Mouse (Mus musculus) splenic B cell, adult 2 months (primary cell): ENCODE measurements at regions not wholly inside any gene's neighbourhood (a gene's known extent, or its start where the extent isn't known, plus 50 kb on each side); places are given as distances from the start of the nearest gene placed in this dataset.

Experiments used
- DNase-seq: peaks from one replicate; pipeline ENCODE4 v3.0.0-alpha.2; 2011; ENCODE audit warnings: low read depth, low spot score
- H3K27me3 ChIP-seq: 2 replicates; pipeline ENCODE4 v1.6.1; 2012; ENCODE audit warnings: mild to moderate bottlenecking, low read length, moderate library complexity, mixed read lengths; ENCODE audit not compliant: control insufficient read depth, poor library complexity, insufficient read depth, severe bottlenecking
- H3K36me3 ChIP-seq: 2 replicates; pipeline ENCODE4 v1.6.1; 2012; ENCODE audit warnings: mild to moderate bottlenecking, low read length, moderate library complexity, mixed read lengths; ENCODE audit not compliant: control insufficient read depth, poor library complexity, insufficient read depth, severe bottlenecking

DNA sequence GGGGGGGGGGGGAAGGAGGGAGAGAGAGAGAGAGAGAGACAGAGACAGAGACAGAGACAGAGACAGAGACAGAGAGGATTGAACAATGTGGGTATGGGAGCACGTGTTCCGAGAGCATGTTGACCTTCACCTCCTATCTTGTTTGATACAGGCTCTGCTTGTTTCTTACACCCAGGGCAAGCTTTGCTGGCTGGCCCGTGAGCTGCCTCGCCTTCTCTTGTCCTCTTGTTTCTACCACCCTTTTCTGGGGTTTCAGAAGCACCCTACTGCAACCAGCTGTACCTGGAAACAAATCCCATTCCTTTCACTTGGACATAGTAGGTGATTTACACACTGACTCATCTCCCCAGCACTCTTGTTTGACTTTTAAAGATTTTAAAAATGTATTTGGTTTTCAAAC, 516.0 kb upstream of the Mki67 start:
- H3K27me3 ChIP-seq: no peaks in the 10 kb centered on the region
- DNase-seq: no peak
- no peaks in the 10 kb centered on the region for H3K36me3 ChIP-seq

- no peaks in the 10 kb centered on the region for H3K27me3 ChIP-seq
- H3K36me3 ChIP-seq: no peaks in the 10 kb centered on the region
- no peak for DNase-seq
These were observed 519.4 kb upstream of the Mki67 start for GRCm38 (mm10) chr7:136235563-136235962.

DNA sequence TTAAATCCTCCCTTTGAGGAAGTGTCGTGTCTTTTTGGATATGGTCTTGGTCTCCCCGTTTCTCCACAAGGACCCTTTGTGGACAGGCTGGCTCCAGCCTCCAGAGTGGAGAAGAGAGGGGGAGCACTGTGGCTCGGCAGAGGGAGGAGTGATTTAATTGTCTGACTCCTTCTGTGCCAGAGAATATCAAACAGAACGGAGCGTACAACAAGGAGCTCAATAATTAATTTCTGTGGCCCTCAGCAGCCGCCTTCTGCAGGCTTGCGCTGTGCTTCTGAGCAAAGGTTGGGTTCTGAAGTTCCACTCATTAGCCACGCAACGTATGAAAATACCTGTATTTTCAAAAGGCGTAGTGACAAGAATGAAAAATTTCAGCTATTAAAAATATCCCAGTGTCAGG, 520.2 kb upstream of the Mki67 start:
- H3K36me3 ChIP-seq: no peaks in the 10 kb centered on the region
- no peak for DNase-seq
- no peaks in the 10 kb centered on the region for H3K27me3 ChIP-seq

- no peak for DNase-seq
- no peaks in the 10 kb centered on the region for H3K27me3 ChIP-seq
- no peaks in the 10 kb centered on the region for H3K36me3 ChIP-seq
These were observed 549.5 kb upstream of the Mki67 start for GRCm38 (mm10) chr7:136265691-136266090.

GRCm38 (mm10) chr7:136267716-136268489, 551.7 kb upstream of the Mki67 start:
- H3K36me3 ChIP-seq: no peaks in the 10 kb centered on the region
- H3K27me3 ChIP-seq: no peaks in the 10 kb centered on the region
- DNase-seq: no peak

GRCm38 (mm10) chr7:136275651-136276050, 559.5 kb upstream of the Mki67 start:
- Histone ChIP-seq H3K36me3 (no peaks in the 10 kb centered on the region), H3K27me3 (no peaks in the 10 kb centered on the region)
- DNase-seq: no peak

DNA sequence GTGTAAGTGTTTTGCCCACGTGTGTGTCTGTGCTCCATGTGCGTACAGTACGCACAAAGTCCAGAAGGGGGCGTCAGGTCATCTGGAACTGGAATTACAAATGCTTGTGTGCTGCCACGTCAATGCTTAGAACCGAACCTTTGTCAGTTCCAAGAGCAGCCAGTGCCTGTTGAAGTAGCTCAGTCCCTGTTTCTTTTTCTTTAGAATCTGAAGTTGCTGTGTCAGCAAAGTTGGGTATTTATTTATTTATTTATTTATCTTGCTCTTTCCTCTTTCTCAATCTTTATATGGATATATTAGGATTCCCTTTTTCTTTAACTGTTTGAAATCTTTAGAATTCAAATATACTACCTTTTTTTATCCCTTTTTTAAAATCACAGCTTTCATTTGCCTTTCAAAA, 567.6 kb upstream of the Mki67 start:
- H3K36me3 ChIP-seq: no peaks in the 10 kb centered on the region
- DNase-seq: no peak
- H3K27me3 ChIP-seq: no peaks in the 10 kb centered on the region

DNA sequence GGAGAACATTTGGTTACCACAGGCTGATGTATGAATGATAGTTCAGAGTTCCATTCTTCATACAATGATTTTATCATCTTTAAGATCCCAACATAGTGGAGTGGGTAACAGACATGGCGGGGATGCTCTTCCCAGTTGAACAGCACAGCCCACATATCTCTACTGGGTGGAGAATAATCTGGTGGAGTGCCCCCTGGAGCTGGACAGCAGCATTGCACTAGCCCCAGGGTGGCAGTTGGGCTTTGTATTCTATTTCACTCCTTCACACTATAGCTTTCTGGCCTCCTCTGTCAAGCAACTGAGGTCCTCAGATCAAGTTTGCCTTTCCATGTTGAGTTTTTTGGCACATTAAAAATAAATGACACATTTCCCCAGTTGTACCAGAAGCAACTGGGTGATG, 569.4 kb upstream of the Mki67 start:
- DNase-seq: no peak
- Histone ChIP-seq H3K27me3 (no peaks in the 10 kb centered on the region), H3K36me3 (no peaks in the 10 kb centered on the region)

- DNase-seq: no peak
- no peaks in the 10 kb centered on the region for H3K36me3 ChIP-seq
- H3K27me3 ChIP-seq: no peaks in the 10 kb centered on the region
These were observed 577.5 kb upstream of the Mki67 start for GRCm38 (mm10) chr7:136293536-136294145.

DNA sequence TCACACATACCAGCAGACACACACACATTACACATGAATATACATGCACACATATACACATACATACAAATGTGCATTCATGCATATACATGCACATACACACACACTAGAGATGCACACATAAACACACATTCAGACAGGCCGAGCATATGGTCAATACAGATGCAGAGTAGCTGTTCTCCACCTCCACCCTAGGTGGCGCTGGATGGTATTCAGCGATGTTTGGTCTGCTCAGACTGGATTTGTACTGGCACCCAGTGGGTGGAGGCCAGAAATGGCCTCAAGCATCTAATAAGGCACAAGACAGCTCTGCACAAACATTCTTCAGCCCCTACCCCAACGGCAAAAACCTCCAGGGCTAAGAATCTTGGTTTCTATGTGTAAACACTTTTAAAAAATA, 578.3 kb upstream of the Mki67 start:
- Histone ChIP-seq H3K27me3 (no peaks in the 10 kb centered on the region), H3K36me3 (no peaks in the 10 kb centered on the region)
- no peak for DNase-seq

DNA sequence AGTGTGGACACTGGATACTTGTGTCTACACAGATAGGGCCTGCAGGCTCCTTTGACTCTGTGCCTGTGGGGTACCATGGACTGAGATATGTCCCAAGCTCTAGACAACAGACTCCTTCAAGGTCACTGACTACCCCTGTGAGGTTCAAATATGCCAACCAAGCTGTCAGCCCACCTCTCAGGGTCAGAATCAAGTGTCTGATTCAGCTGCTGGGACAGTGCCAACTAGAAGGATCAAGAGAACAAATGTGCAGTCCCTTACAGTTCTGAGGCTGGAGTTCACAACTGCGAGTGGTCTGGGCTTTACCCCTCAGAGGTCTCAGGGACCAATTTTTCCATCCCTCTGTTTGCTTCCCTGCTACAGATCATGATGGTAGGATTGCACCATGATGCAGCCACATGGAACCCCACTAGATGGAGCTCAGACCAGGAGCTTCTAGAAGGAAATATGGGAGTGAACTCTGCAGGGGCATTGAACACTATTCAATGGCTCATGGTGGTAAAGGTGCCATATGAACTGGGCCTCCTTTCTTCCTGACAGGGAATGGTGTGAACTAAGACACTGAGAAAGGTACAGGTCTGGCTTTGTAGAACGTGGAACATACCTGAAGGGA, 581.8 kb upstream of the Mki67 start:
- DNase-seq: no peak
- H3K27me3 ChIP-seq: no peaks in the 10 kb centered on the region
- H3K36me3 ChIP-seq: no peaks in the 10 kb centered on the region

DNA sequence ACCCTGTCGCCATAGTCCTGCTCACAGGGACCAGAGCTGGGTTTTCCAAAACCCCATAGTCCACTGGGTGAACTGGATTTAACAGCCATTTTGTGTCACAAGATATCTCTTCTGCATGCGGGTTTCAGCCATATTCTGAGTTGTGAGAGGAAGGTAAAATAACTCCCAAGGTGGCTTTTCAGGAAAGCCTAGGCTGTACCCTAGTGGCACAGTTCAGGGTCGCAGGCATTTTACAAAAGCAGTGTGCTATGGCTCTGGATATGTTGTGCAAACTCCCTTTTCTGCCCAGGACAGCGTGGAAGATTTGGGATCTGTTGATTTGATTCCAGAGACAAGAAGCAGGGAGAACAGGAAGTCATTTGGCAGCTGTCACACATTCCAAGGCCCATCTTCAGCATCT, 588.3 kb upstream of the Mgmt start:
- DNase-seq: no peak
- H3K36me3 ChIP-seq: no peaks in the 10 kb centered on the region
- H3K27me3 ChIP-seq: no peaks in the 10 kb centered on the region

DNA sequence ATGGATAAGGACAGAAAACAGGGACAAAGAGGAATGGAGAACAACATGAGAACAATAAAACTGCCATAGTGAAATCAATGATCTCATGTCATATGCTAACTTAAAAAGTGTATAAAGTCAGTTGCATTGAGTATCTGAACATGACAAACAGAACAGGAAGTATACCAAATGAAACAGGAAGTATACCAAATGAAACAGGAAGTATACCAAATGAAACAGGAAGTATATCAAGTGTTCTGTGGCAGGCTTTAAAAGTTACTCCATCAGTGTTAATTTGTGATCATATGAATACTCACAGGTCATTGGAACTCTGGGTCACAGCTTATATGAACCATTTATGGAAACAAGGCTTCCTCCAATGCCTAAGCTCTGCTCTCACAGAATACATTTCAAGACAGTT, 585.6 kb upstream of the Mgmt start:
- DNase-seq: no peak
- Histone ChIP-seq H3K36me3 (no peaks in the 10 kb centered on the region), H3K27me3 (no peaks in the 10 kb centered on the region)

DNA sequence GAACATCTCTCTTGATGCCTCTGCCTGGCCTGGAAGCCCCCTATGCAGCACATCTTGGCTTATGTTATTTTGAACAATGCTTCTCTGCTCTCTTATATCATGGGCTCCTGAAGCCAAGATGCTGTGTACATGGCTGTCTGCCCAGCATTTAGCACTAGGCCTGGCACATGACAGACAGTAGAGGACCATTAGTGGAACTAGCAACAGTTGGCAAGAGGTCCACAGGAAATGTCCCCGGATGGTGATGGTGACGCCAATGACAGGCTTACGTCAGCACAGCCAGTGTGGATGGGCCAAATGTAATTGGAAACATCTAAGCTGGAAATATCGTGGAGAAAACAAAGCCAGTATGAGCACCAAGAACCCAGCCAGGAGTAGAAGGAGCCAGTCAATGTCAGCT, 567.1 kb upstream of the Mgmt start:
- Histone ChIP-seq H3K36me3 (no peaks in the 10 kb centered on the region), H3K27me3 (no peaks in the 10 kb centered on the region; the same call in 1 of the 2 replicates)
- no peak for DNase-seq

DNA sequence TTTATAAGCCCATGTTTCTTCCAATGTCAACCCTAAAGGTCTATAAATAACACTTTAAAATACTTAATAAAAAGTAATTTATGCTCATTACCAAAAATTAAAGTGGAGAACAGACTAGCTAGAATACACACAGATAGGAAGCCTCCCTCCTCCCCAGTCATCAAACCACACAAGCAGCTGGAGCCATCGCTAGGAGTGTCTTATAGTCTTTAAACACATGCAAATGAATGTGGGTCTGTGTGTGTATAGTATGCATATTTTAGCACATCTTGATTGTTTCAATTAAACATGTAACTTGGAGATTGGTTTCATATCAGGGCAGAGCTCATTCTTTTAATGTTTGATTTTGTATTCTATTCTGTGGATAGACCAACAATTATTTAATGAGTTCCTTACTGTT, 564.0 kb upstream of the Mgmt start:
- Histone ChIP-seq H3K27me3 (no peaks in the 10 kb centered on the region; the same call in 1 of the 2 replicates), H3K36me3 (no peaks in the 10 kb centered on the region)
- DNase-seq: no peak
